Mouse (Mus musculus) CH12.LX (cell line): ENCODE results near the gene Fam227b. TPM values are rescaled to one million over a fixed set of nuclear protein-coding genes. Genes with fewer than 3 reads are reported as not detected.

Source experiments
- DNase-seq: peaks from one replicate; pipeline ENCODE4 v3.0.0-alpha.2; 2013; ENCODE audit errors: extremely low read depth
- H3K27ac ChIP-seq: 2 replicates; pipeline ENCODE4 v1.5.1; 2012; ENCODE audit warnings: low read depth, mild to moderate bottlenecking, control low read depth, moderate library complexity; ENCODE audit not compliant: insufficient read depth
- H3K27me3 ChIP-seq: replicated peaks from 2 replicates; pipeline ENCODE3; 2012; ENCODE audit warnings: inconsistent platforms
- H3K36me3 ChIP-seq, 2 experiments: replicated peaks in 1 of 2; 2 replicates each; pipeline versions ENCODE3 to v1.6.1; 2012; ENCODE audit warnings: inconsistent platforms in 1 of 2, low read length in 1 of 2, mild to moderate bottlenecking in 1 of 2, mixed read lengths in 1 of 2, moderate library complexity in 1 of 2; ENCODE audit not compliant: control insufficient read depth in 1 of 2, insufficient read depth in 1 of 2
- H3K4me1 ChIP-seq, 2 experiments: 2 replicates each; pipeline ENCODE4 v1.6.1; 2012; ENCODE audit warnings: inconsistent platforms in 1 of 2, moderate library complexity in 1 of 2; ENCODE audit not compliant: insufficient read depth in 2 of 2, control insufficient read depth in 1 of 2
- H3K4me2 ChIP-seq: 2 replicates; pipeline ENCODE4 v1.6.1; 2012; ENCODE audit warnings: low read depth, mild to moderate bottlenecking, control low read depth; ENCODE audit not compliant: poor library complexity, insufficient read depth, severe bottlenecking
- H3K4me3 ChIP-seq, 3 experiments: fragments of 150-350 bp in 1 of 3; sonication (generic) in 1 of 3; replicated peaks in 1 of 3; 2 replicates each; pipeline versions ENCODE3 to v1.5.1; 2011 to 2012; ENCODE audit warnings: low read depth in 2 of 3, low read length in 2 of 3, mild to moderate bottlenecking in 2 of 3, moderate library complexity in 2 of 3, control low read depth in 1 of 3, improper control_type of control experiment in 1 of 3, inconsistent platforms in 1 of 3, mixed read lengths in 1 of 3; ENCODE audit not compliant: poor library complexity in 1 of 3
- H3K79me2 ChIP-seq: replicated peaks from 2 replicates; pipeline ENCODE4 v1.6.1; 2012; ENCODE audit warnings: mild to moderate bottlenecking, moderate library complexity; ENCODE audit not compliant: control insufficient read depth, poor library complexity, insufficient read depth, severe bottlenecking; ENCODE audit errors: extremely low read depth
- H3K9ac ChIP-seq: 2 replicates; pipeline ENCODE4 v1.6.1; 2012; ENCODE audit warnings: low read depth, mild to moderate bottlenecking, control low read depth, moderate library complexity; ENCODE audit not compliant: insufficient read depth
- H3K9me3 ChIP-seq: replicated peaks from 2 replicates; pipeline ENCODE3; 2012; ENCODE audit warnings: low read length, inconsistent platforms, mixed read lengths
- BHLHE40 ChIP-seq: IDR thresholded peaks from 2 replicates; pipeline ENCODE4 v1.6.1; 2011; ENCODE audit warnings: mild to moderate bottlenecking, low read depth, low read length, improper control_type of control experiment
- CHD2 ChIP-seq: IDR thresholded peaks from 2 replicates; pipeline ENCODE4 v1.6.1; 2011; ENCODE audit warnings: low read length, improper control_type of control experiment
- ELF1 ChIP-seq: IDR thresholded peaks from 2 replicates; pipeline ENCODE4 v1.6.1; 2014; ENCODE audit warnings: low read depth, mild to moderate bottlenecking, inconsistent platforms, low read length, improper control_type of control experiment
- GABPA ChIP-seq: IDR thresholded peaks from 2 replicates; pipeline ENCODE4 v1.6.1; 2012; ENCODE audit warnings: low read depth, low read length, improper control_type of control experiment, inconsistent platforms; ENCODE audit not compliant: insufficient replicate concordance
- IRF4 ChIP-seq: IDR thresholded peaks from 2 replicates; pipeline ENCODE4 v1.6.1; 2014; ENCODE audit warnings: low read depth, mild to moderate bottlenecking, inconsistent platforms, low read length, improper control_type of control experiment
- JUN ChIP-seq: IDR thresholded peaks from 2 replicates; pipeline ENCODE4 v1.6.1; 2011; ENCODE audit warnings: low read depth, mild to moderate bottlenecking, low read length, improper control_type of control experiment, moderate library complexity; ENCODE audit not compliant: insufficient read depth
- JUND ChIP-seq: conservative IDR thresholded peaks from 2 replicates; pipeline ENCODE4 v1.6.1; 2011; ENCODE audit warnings: low read depth, low read length, improper control_type of control experiment
- PAX5 ChIP-seq: IDR thresholded peaks from 2 replicates; pipeline ENCODE4 v1.6.1; 2012; ENCODE audit warnings: low read length, inconsistent platforms, mixed read lengths
- POLR2AphosphoS2 ChIP-seq: IDR thresholded peaks from 2 replicates; pipeline ENCODE4 v1.6.1; 2011; ENCODE audit warnings: low read depth, low read length, improper control_type of control experiment
- SMC3 ChIP-seq: IDR thresholded peaks from 2 replicates; pipeline ENCODE4 v1.6.1; 2011; ENCODE audit warnings: low read depth, low read length, improper control_type of control experiment
- TCF12 ChIP-seq: IDR thresholded peaks from 2 replicates; pipeline ENCODE4 v1.6.1; 2014; ENCODE audit warnings: low read depth, mild to moderate bottlenecking, inconsistent platforms, low read length, improper control_type of control experiment
- ZC3H11A ChIP-seq: IDR thresholded peaks from 2 replicates; pipeline ENCODE4 v1.6.1; 2012; ENCODE audit warnings: low read depth, mild to moderate bottlenecking, inconsistent platforms, low read length, improper control_type of control experiment
- ZKSCAN1 ChIP-seq: IDR thresholded peaks from 2 replicates; pipeline ENCODE4 v1.6.1; 2012; ENCODE audit warnings: low read depth, inconsistent platforms, low read length, improper control_type of control experiment, borderline replicate concordance
- dilution Hi-C: fragments of 300-500 bp; cut with MboI; formaldehyde crosslinking; loops from 2 replicates; pipeline ENCODE4 v1.14.3; 2020; ENCODE audit warnings: low sequenced_read_pairs; ENCODE audit not compliant: extremely low pct_unique_long_range_greater_than_20kb, extremely low pct_ligation_motif_present
- in situ Hi-C: fragments of 300-500 bp; cut with MboI; formaldehyde crosslinking; loops from 3 replicates; pipeline ENCODE4 v1.14.3; 2019; ENCODE audit warnings: low sequenced_read_pairs, low pct_ligation_motif_present, low pct_unique_long_range_greater_than_20kb, mixed read lengths
- polyA plus RNA-seq: library from polyadenylated mRNA; unstranded; fragments of >175 nt; gene quantifications from 2 replicates; pipeline ENCODE4 v1.2.1, GENCODE M21; 2012; ENCODE audit warnings: low read depth; ENCODE audit not compliant: insufficient read length
- total RNA-seq, 2 experiments: library from RNA; depleted of rRNA; stranded (reverse); fragments of 300-350 nt in 1 of 2; fragments of >200 nt in 1 of 2; gene quantifications; 2 replicates each; pipeline ENCODE4 v1.2.3; 2012 to 2014

Fam227b gene
- total and polyA plus RNA-seq, 3 experiments, result not detected

- H3K4me3 ChIP-seq, result no peak overlapping the region
- H3K9ac ChIP-seq, result no peak overlapping the region
- no peak overlapping the region for H3K27ac ChIP-seq
- no peak for TF ChIP-seq TCF12
- TF ChIP-seq JUN, result no peak
- no peak for TF ChIP-seq ELF1
- TF ChIP-seq, all 38 proteins: peak for 0
- no peak for DNase-seq
- Histone ChIP-seq H3K4me1 (peaks cover 3 to 8% of the 10 kb centered on the region in 2 experiments; a peak in 1 of 4 replicates), H3K36me3 (no peaks in the 10 kb centered on the region), H3K4me2 (no peak overlapping the region), H3K27me3 (no peaks in the 10 kb centered on the region), H3K79me2 (no peaks in the 10 kb centered on the region), H3K9me3 (no peaks in the 10 kb centered on the region)
- dilution Hi-C loops (no loop called here), in situ Hi-C loops (loop anchor here (25.0 kb wide), 2 partner anchors 152 to 377 kb away; partner anchors contain the start of gene Eid1)
Measured at GRCm38 (mm10) chr2:126039414-126039891, 112.4 kb downstream of the Fam227b start.

GRCm38 (mm10) chr2:126038221-126039000 lies 113.4 kb downstream of the Fam227b start:
- H3K4me2 ChIP-seq, result no peak overlapping the region
- TF ChIP-seq IRF4 (no peak), GABPA (no peak), CHD2 (no peak), PAX5 (no peak), JUN (no peak), JUND (no peak), SMC3 (no peak)
- DNase-seq, result no peak
- H3K27ac ChIP-seq, result no peak overlapping the region
- H3K79me2 ChIP-seq, result no peaks in the 10 kb centered on the region
- H3K27me3 ChIP-seq, result no peaks in the 10 kb centered on the region
- H3K36me3 ChIP-seq, result no peaks in the 10 kb centered on the region
- H3K9me3 ChIP-seq, result no peaks in the 10 kb centered on the region
- no peak overlapping the region for H3K4me3 ChIP-seq
- dilution Hi-C loops (no loop called here), in situ Hi-C loops (loop anchor here (25.0 kb wide), 2 partner anchors 151 to 376 kb away; partner anchors contain the start of gene Eid1)
- H3K9ac ChIP-seq, result no peak overlapping the region
- 0 out of 4 replicates have a peak, but pooled peaks cover 0 to 3% of the 10 kb centered on the region in 2 experiments for H3K4me1 ChIP-seq

GRCm38 (mm10) chr2:126036121-126036520 lies 115.7 kb downstream of the Fam227b start:
- H3K4me2 ChIP-seq, result no peak overlapping the region
- in situ Hi-C loops (loop anchor here (25.0 kb wide), 2 partner anchors 149 to 374 kb away; partner anchors contain the start of gene Eid1), dilution Hi-C loops (no loop called here)
- no peak for DNase-seq
- no peaks in the 10 kb centered on the region for H3K27me3 ChIP-seq
- H3K79me2 ChIP-seq, result no peaks in the 10 kb centered on the region
- 0 out of 4 replicates have a peak, but pooled peaks cover 0 to 3% of the 10 kb centered on the region in 2 experiments for H3K4me1 ChIP-seq
- no peak overlapping the region for H3K4me3 ChIP-seq
- TF ChIP-seq ELF1, result no peak
- no peak for TF ChIP-seq GABPA
- TF ChIP-seq ZC3H11A, result no peak
- no peak for TF ChIP-seq TCF12
- TF ChIP-seq POLR2AphosphoS2, result no peak
- TF ChIP-seq BHLHE40, result no peak
- no peak for TF ChIP-seq JUND
- no peak for TF ChIP-seq ZKSCAN1
- no peaks in the 10 kb centered on the region for H3K9me3 ChIP-seq
- H3K9ac ChIP-seq, result no peak overlapping the region
- no peaks in the 10 kb centered on the region for H3K36me3 ChIP-seq
- H3K27ac ChIP-seq, result no peak overlapping the region
